Mouse (Mus musculus) neural tube, embryonic 13.5 days (tissue): ENCODE data around the gene Tsr3. TPM values are rescaled to one million over a fixed set of nuclear protein-coding genes. Genes with fewer than 3 reads are reported as not detected.
"Not testable (repeated sequence)": the region's sequence is repeated elsewhere in the genome, so short reads cannot be mapped to it uniquely, and the experiment has no call there.

Experiments used
- ATAC-seq: fragments of 200-750 bp; cut with Nextera tagmentation; 2 replicates; pipeline ENCODE4 v1.8.0; 2017; ENCODE audit warnings: low read depth, mild to moderate bottlenecking, moderate TSS enrichment, moderate library complexity
- H3K27ac ChIP-seq: fragments of 300-500 bp; sonication (generic); replicated peaks from 2 replicates; pipeline ENCODE4 v1.5.1; 2015; ENCODE audit warnings: moderate library complexity, mild to moderate bottlenecking, inconsistent platforms
- H3K27me3 ChIP-seq: fragments of 300-500 bp; sonication (generic); 2 replicates; pipeline ENCODE4 v1.6.1; 2015; ENCODE audit warnings: mild to moderate bottlenecking, inconsistent platforms
- H3K36me3 ChIP-seq: fragments of 300-500 bp; sonication (generic); 2 replicates; pipeline ENCODE4 v1.6.1; 2015; ENCODE audit warnings: mild to moderate bottlenecking, inconsistent platforms
- H3K4me1 ChIP-seq: fragments of 300-500 bp; sonication (generic); replicated peaks from 2 replicates; pipeline ENCODE4 v1.6.1; 2015; ENCODE audit warnings: inconsistent platforms
- H3K4me2 ChIP-seq: fragments of 300-500 bp; sonication (generic); 2 replicates; pipeline ENCODE4 v1.6.1; 2015; ENCODE audit warnings: inconsistent platforms, mild to moderate bottlenecking, moderate library complexity
- H3K4me3 ChIP-seq: fragments of 300-500 bp; sonication (generic); 2 replicates; pipeline ENCODE4 v1.5.1; 2015; ENCODE audit warnings: mild to moderate bottlenecking, inconsistent platforms
- H3K9ac ChIP-seq: fragments of 300-500 bp; sonication (generic); 2 replicates; pipeline ENCODE4 v1.6.1; 2015; ENCODE audit warnings: moderate library complexity, mild to moderate bottlenecking, inconsistent platforms
- H3K9me3 ChIP-seq: fragments of 300-500 bp; sonication (generic); 2 replicates; pipeline ENCODE4 v1.6.1; 2016; ENCODE audit warnings: inconsistent platforms
- WGBS: fragments of 180-500 bp; shearing (Covaris S2); methylation state at CpG from one replicate; pipeline ENCODE4 v1.1.7; 2015; 5-methylcytosine and 5-hydroxymethylcytosine counted together
- polyA plus RNA-seq: library from polyadenylated mRNA; unstranded; fragments of >200 nt; fragmentation: Nextera tagmentation; extraction: Ambion mirVana; gene quantifications from 2 replicates; pipeline ENCODE4 v1.2.1, GENCODE M21; 2015

The Tsr3 gene
- polyA plus RNA-seq, 1 experiment from 2014 or later = 62.1 TPM

- 54% methylated on average over 6 of the region's 6 CpGs for WGBS
- Histone ChIP-seq H3K4me2 (peak overlapping the region; percentile 58), H3K36me3 (peaks cover 41% of the 10 kb centered on the region), H3K4me1 (peaks cover 19% of the 10 kb centered on the region), H3K9ac (peak overlapping the region; percentile 46; the same call in 1 of the 2 replicates), H3K9me3 (no peaks in the 10 kb centered on the region), H3K27ac (no peak overlapping the region), H3K27me3 (no peaks in the 10 kb centered on the region), H3K4me3 (peak overlapping the region; percentile 24)
- no peak for ATAC-seq
These were observed 16.9 kb upstream of the Tsr3 start for GRCm38 (mm10) chr17:25222951-25223601.

- Histone ChIP-seq H3K27ac (no peak overlapping the region), H3K4me3 (no peak overlapping the region), H3K4me1 (peaks cover 19% of the 10 kb centered on the region), H3K4me2 (no peak overlapping the region), H3K27me3 (no peaks in the 10 kb centered on the region), H3K9me3 (no peaks in the 10 kb centered on the region), H3K9ac (no peak overlapping the region), H3K36me3 (peaks cover 37% of the 10 kb centered on the region)
- no peak for ATAC-seq
- 89% methylated on average over 7 of the region's 7 CpGs for WGBS
These were observed 15.3 kb upstream of the Tsr3 start for GRCm38 (mm10) chr17:25224586-25225222.

GRCm38 (mm10) chr17:25225659-25226058 is 14.3 kb upstream of the Tsr3 start:
- Histone ChIP-seq H3K9ac (no peak overlapping the region), H3K4me3 (no peak overlapping the region), H3K9me3 (no peaks in the 10 kb centered on the region), H3K4me2 (no peak overlapping the region), H3K27ac (no peak overlapping the region), H3K4me1 (peaks cover 19% of the 10 kb centered on the region), H3K36me3 (peaks cover 39% of the 10 kb centered on the region), H3K27me3 (no peaks in the 10 kb centered on the region)
- ATAC-seq = no peak
- 91% methylated on average over 4 of the region's 4 CpGs for WGBS

- H3K4me3 ChIP-seq = no peak overlapping the region
- H3K27me3 ChIP-seq = no peaks in the 10 kb centered on the region
- H3K4me1 ChIP-seq = 0 out of 2 replicates have a peak, but pooled peaks cover 2% of the 10 kb centered on the region
- no peak overlapping the region for H3K27ac ChIP-seq
- no peak for ATAC-seq
- H3K9ac ChIP-seq = no peak overlapping the region
- no peak overlapping the region for H3K4me2 ChIP-seq
- 86% methylated on average over 5 of the region's 5 CpGs for WGBS
- peaks cover 47% of the 10 kb centered on the region for H3K36me3 ChIP-seq
- H3K9me3 ChIP-seq = no peaks in the 10 kb centered on the region
These were observed 12.0 kb upstream of the Tsr3 start for GRCm38 (mm10) chr17:25227991-25228390.

GRCm38 (mm10) chr17:25230014-25230655 is 9.8 kb upstream of the Tsr3 start:
- ATAC-seq = not testable (repeated sequence)

GRCm38 (mm10) chr17:25230700-25231099 is 9.3 kb upstream of the Tsr3 start:
- Histone ChIP-seq H3K4me1 (no peaks in the 10 kb centered on the region), H3K27me3 (no peaks in the 10 kb centered on the region), H3K36me3 (peaks cover 57% of the 10 kb centered on the region), H3K27ac (no peak overlapping the region), H3K4me2 (no peak overlapping the region), H3K4me3 (no peak overlapping the region), H3K9ac (no peak overlapping the region), H3K9me3 (no peaks in the 10 kb centered on the region)
- no peak for ATAC-seq
- WGBS = 94% methylated on average over 3 of the region's 3 CpGs

More at GRCm38 (mm10) chr17:25230014-25230655, 9.8 kb upstream of the Tsr3 start:
- not testable (repeated sequence) for H3K4me1 ChIP-seq, H3K27ac ChIP-seq, H3K4me3 ChIP-seq, H3K9me3 ChIP-seq, H3K27me3 ChIP-seq, H3K9ac ChIP-seq, H3K4me2 ChIP-seq
- WGBS = 83% methylated on average over 17 of the region's 17 CpGs
- H3K36me3 ChIP-seq = peaks cover 54% of the 10 kb centered on the region

- H3K9ac ChIP-seq, H3K27ac ChIP-seq, H3K4me3 ChIP-seq, H3K4me2 ChIP-seq, H3K27me3 ChIP-seq, H3K9me3 ChIP-seq, H3K4me1 ChIP-seq: not testable (repeated sequence)
- H3K36me3 ChIP-seq = peaks cover 52% of the 10 kb centered on the region
- WGBS = 94% methylated on average over 6 of the region's 11 CpGs
- ATAC-seq = peak; percentile 72; the same call in 1 of the 2 replicates
These were observed 8.3 kb upstream of the Tsr3 start for GRCm38 (mm10) chr17:25231621-25232020.

GRCm38 (mm10) chr17:25235635-25236034 is 4.3 kb upstream of the Tsr3 start:
- no peak for ATAC-seq
- H3K4me1 ChIP-seq = peaks cover 17% of the 10 kb centered on the region

GRCm38 (mm10) chr17:25243131-25243780 is 3.3 kb downstream of the Tsr3 start:
- H3K9me3 ChIP-seq = no peaks in the 10 kb centered on the region
- peaks cover 37% of the 10 kb centered on the region for H3K36me3 ChIP-seq
- H3K4me3 ChIP-seq = no peak overlapping the region
- no peaks in the 10 kb centered on the region for H3K27me3 ChIP-seq
- WGBS = 87% methylated on average over 11 of the region's 11 CpGs
- no peak for ATAC-seq
- no peak overlapping the region for H3K4me2 ChIP-seq
- no peak overlapping the region for H3K9ac ChIP-seq
- no peak overlapping the region for H3K27ac ChIP-seq
- H3K4me1 ChIP-seq = peaks cover 22% of the 10 kb centered on the region

More at GRCm38 (mm10) chr17:25235635-25236034, 4.3 kb upstream of the Tsr3 start:
- H3K4me3 ChIP-seq = no peak overlapping the region
- no peaks in the 10 kb centered on the region for H3K9me3 ChIP-seq
- no peak overlapping the region for H3K9ac ChIP-seq
- peaks cover 34% of the 10 kb centered on the region for H3K36me3 ChIP-seq
- 88% methylated on average over 9 of the region's 9 CpGs for WGBS
- H3K4me2 ChIP-seq = no peak overlapping the region
- H3K27ac ChIP-seq = no peak overlapping the region
- no peaks in the 10 kb centered on the region for H3K27me3 ChIP-seq

GRCm38 (mm10) chr17:25244239-25244638 is 4.3 kb downstream of the Tsr3 start:
- H3K4me2 ChIP-seq = no peak overlapping the region
- 88% methylated on average over 16 of the region's 16 CpGs for WGBS
- no peaks in the 10 kb centered on the region for H3K9me3 ChIP-seq
- H3K4me3 ChIP-seq = no peak overlapping the region
- no peaks in the 10 kb centered on the region for H3K27me3 ChIP-seq
- peaks cover 37% of the 10 kb centered on the region for H3K36me3 ChIP-seq
- peaks cover 17% of the 10 kb centered on the region for H3K4me1 ChIP-seq
- no peak overlapping the region for H3K27ac ChIP-seq
- ATAC-seq = no peak
- no peak overlapping the region for H3K9ac ChIP-seq

- no peak for ATAC-seq
- H3K27ac ChIP-seq = no peak overlapping the region
- H3K36me3 ChIP-seq = peaks cover 18% of the 10 kb centered on the region
- no peak overlapping the region for H3K4me2 ChIP-seq
- no peaks in the 10 kb centered on the region for H3K9me3 ChIP-seq
- H3K9ac ChIP-seq = no peak overlapping the region
- H3K27me3 ChIP-seq = no peaks in the 10 kb centered on the region; the same call in 1 of the 2 replicates
- peaks cover 14% of the 10 kb centered on the region for H3K4me1 ChIP-seq
- 82% methylated on average over 18 of the region's 18 CpGs for WGBS
- no peak overlapping the region for H3K4me3 ChIP-seq
These were observed 8.2 kb downstream of the Tsr3 start for GRCm38 (mm10) chr17:25248033-25248750.
